22 mouse cellular contexts compared by ENCODE assay signal in the genomic region with DNA sequence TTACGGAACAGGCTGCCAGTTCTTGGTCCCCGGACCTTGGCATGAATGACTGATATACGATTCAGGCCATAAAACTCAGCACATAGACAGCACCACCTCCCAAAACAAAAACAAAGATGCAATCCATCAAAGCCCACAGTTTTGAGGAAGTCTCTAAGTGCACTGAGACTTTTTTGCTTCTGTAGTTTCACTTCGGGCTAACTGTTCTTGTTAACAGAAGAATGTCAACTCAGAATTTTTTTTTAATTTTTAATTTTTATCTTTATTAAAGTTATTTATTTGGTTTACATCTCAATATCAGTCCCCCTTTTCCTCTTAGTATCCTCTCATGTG. TPM values are rescaled to one million over a fixed set of nuclear protein-coding genes. Genes with fewer than 3 reads are reported as not detected.
A peak's percentile ranks its signal among the peaks of the same experiment; 100 is the strongest.
DNase-seq lines count a peak whose midpoint lies in the region; ATAC-seq lines count a peak whose summit lies in the region.
"Had no signal": no experiment of that assay in that cellular context is flagged by ENCODE, and none has a peak within 500 bp of the region (broad histone marks: within the 10 kb centered on the region; RNA-seq: fewer than 3 reads in every experiment).

No protein-coding gene starts in this region.

- H3K9ac ChIP-seq in kidney, embryonic 16.5 days (replicated peaks; ENCODE audit: low read length): no peak overlapping the region
- H3K9ac ChIP-seq: embryonic facial prominence, embryonic 12.5 days; forebrain, embryonic 12.5 days; heart, embryonic 13.5 days had no signal

- no peak overlapping the region for H3K27ac ChIP-seq in kidney, embryonic 16.5 days (ENCODE audit: low read length)
- H3K27ac ChIP-seq: embryonic facial prominence, embryonic 12.5 days; forebrain, embryonic 12.5 days; heart, embryonic 13.5 days had no signal

- H3K36me3 ChIP-seq in kidney, embryonic 16.5 days (ENCODE audit: insufficient read depth, low read length): no peaks in the 10 kb centered on the region
- H3K36me3 ChIP-seq: embryonic facial prominence, embryonic 12.5 days; forebrain, embryonic 12.5 days; heart, embryonic 13.5 days had no signal

- intact Hi-C loops in gastrocnemius, postnatal 36 days (cut with DNase I): no loop called here

- H3K4me1 ChIP-seq in kidney, embryonic 16.5 days (ENCODE audit: insufficient read depth, low read length): 0 out of 2 replicates have a peak, but pooled peaks cover 7% of the 10 kb centered on the region
- H3K4me1 ChIP-seq: embryonic facial prominence, embryonic 12.5 days; forebrain, embryonic 12.5 days; heart, embryonic 13.5 days had no signal

- H3K27me3 ChIP-seq in kidney, embryonic 16.5 days (ENCODE audit: insufficient read depth, low read length): no peaks in the 10 kb centered on the region
- H3K27me3 ChIP-seq: embryonic facial prominence, embryonic 12.5 days; forebrain, embryonic 12.5 days; heart, embryonic 13.5 days had no signal

- no peak overlapping the region for H3K4me2 ChIP-seq in kidney, embryonic 16.5 days (replicated peaks; ENCODE audit: low read depth, low read length)
- H3K4me2 ChIP-seq: embryonic facial prominence, embryonic 12.5 days; forebrain, embryonic 12.5 days; heart, embryonic 13.5 days had no signal

- 8% methylated on average over 4 of the region's 4 CpGs for WGBS in kidney, embryonic 16.5 days

- DNase-seq in kidney, adult 9 months: no peak
- DNase-seq in gastrocnemius, postnatal 36 days: no peak
- DNase-seq: adrenal gland, adult 2 months; adrenal gland, postnatal 25 days; cerebellum, adult 2 months; cerebellum, postnatal 10 days; gastrocnemius, postnatal 14 days; heart, postnatal 36 days had no signal

- no peak overlapping the region for H3K4me3 ChIP-seq in kidney, embryonic 16.5 days (ENCODE audit: low read length)
- H3K4me3 ChIP-seq: embryonic facial prominence, embryonic 12.5 days; forebrain, embryonic 12.5 days; heart, embryonic 13.5 days had no signal

- no peaks in the 10 kb centered on the region for H3K9me3 ChIP-seq in kidney, embryonic 16.5 days (ENCODE audit: low read length)
- H3K9me3 ChIP-seq: embryonic facial prominence, embryonic 12.5 days; forebrain, embryonic 12.5 days; heart, embryonic 13.5 days had no signal

- ATAC-seq in kidney, embryonic 16.5 days (ENCODE audit: low FRiP score, low TSS enrichment): peak; percentile 46
- ATAC-seq in common myeloid progenitor, adult 5-6 weeks (replicated peaks; ENCODE audit: low read depth, poor library complexity, severe bottlenecking): peak; percentile 56; the same call in 1 of the 2 replicates
- ATAC-seq in megakaryocyte progenitor cell, adult 5-6 weeks (replicated peaks; ENCODE audit: poor library complexity): peak; percentile 69
- no peak for ATAC-seq in frontal cortex, adult (ENCODE audit: low TSS enrichment)
- ATAC-seq: forebrain, embryonic 16.5 days; hindbrain, embryonic 16.5 days had no signal

RNA-seq across cellular contexts. Expression of gene Rnase2b, which starts 5.4 kb away (rescaled TPM):
- polyA plus RNA-seq in kidney, embryonic 16.5 days (2015; fragmentation: Nextera tagmentation; extraction: Ambion mirVana): not detected in 2 replicates
- total RNA-seq in common myeloid progenitor, adult 5-6 weeks (2017): not detected in 2 replicates
- total RNA-seq in megakaryocyte progenitor cell, adult 5-6 weeks (2015): not detected in 2 replicates
- total RNA-seq in megakaryocyte progenitor cell, adult 5-6 weeks (2017): not detected in 2 replicates
- not detected for total RNA-seq in gastrocnemius, postnatal 36 days (2021)
- total RNA-seq: adrenal gland, adult 2 months; adrenal gland, postnatal 25 days; ES-E14; gastrocnemius, adult 18-20 months; gastrocnemius, postnatal 14 days; heart, postnatal 36 days had no signal
- polyA plus RNA-seq: adrenal gland, adult 2 months; cerebellum, adult 2 months; cortical plate, adult 2 months; embryonic facial prominence, embryonic 12.5 days; forebrain, embryonic 12.5 days; forebrain, embryonic 16.5 days; heart, embryonic 13.5 days; heart, postnatal 0 days; hindbrain, embryonic 11.5 days; hindbrain, embryonic 16.5 days had no signal

RNA-seq across cellular contexts. Expression of gene Rnase1, which starts 10.1 kb away (rescaled TPM):
- 0.26 and 0.66 TPM in 2 replicates for polyA plus RNA-seq in kidney, embryonic 16.5 days (2015; fragmentation: Nextera tagmentation; extraction: Ambion mirVana)
- total RNA-seq in common myeloid progenitor, adult 5-6 weeks (2017): not detected in 2 replicates
- total RNA-seq in megakaryocyte progenitor cell, adult 5-6 weeks (2015): not detected in 2 replicates
- total RNA-seq in megakaryocyte progenitor cell, adult 5-6 weeks (2017): not detected in 2 replicates
- total RNA-seq in gastrocnemius, postnatal 36 days (2021): not detected
- total RNA-seq: adrenal gland, postnatal 25 days; ES-E14; gastrocnemius, postnatal 14 days had no signal
- polyA plus RNA-seq: adrenal gland, adult 2 months; embryonic facial prominence, embryonic 12.5 days; forebrain, embryonic 12.5 days; forebrain, embryonic 16.5 days; hindbrain, embryonic 11.5 days had no signal

RNA-seq across cellular contexts. Expression of gene Rnase6, which starts 33.0 kb away (rescaled TPM):
- polyA plus RNA-seq in kidney, embryonic 16.5 days (2015; fragmentation: Nextera tagmentation; extraction: Ambion mirVana): 0.64 and 0.89 TPM in 2 replicates
- total RNA-seq in common myeloid progenitor, adult 5-6 weeks (2017): 49.7 and 62.1 TPM in 2 replicates
- total RNA-seq in megakaryocyte progenitor cell, adult 5-6 weeks (2015): 9.2 and 14.6 TPM in 2 replicates
- 20.7 and 22.2 TPM in 2 replicates for total RNA-seq in megakaryocyte progenitor cell, adult 5-6 weeks (2017)
- under 1 TPM in 1 of 2 experiments, not detected in 1; 0.22 TPM for total RNA-seq in gastrocnemius, postnatal 36 days (2021)
- total RNA-seq: ES-E14 had no signal
- polyA plus RNA-seq: hindbrain, embryonic 11.5 days had no signal

RNA-seq across cellular contexts. Expression of gene Ang2, which starts 42.2 kb away (rescaled TPM):
- polyA plus RNA-seq in kidney, embryonic 16.5 days (2015; fragmentation: Nextera tagmentation; extraction: Ambion mirVana): not detected in 2 replicates
- not detected in 2 replicates for total RNA-seq in common myeloid progenitor, adult 5-6 weeks (2017)
- total RNA-seq in megakaryocyte progenitor cell, adult 5-6 weeks (2015): not detected in 2 replicates
- not detected in 2 replicates for total RNA-seq in megakaryocyte progenitor cell, adult 5-6 weeks (2017)
- total RNA-seq in gastrocnemius, postnatal 36 days (2021): not detected
- total RNA-seq: adrenal gland, adult 2 months; adrenal gland, postnatal 25 days; ES-E14; gastrocnemius, adult 18-20 months; gastrocnemius, postnatal 14 days; heart, postnatal 36 days had no signal
- polyA plus RNA-seq: adrenal gland, adult 2 months; cerebellum, adult 2 months; cortical plate, adult 2 months; embryonic facial prominence, embryonic 12.5 days; forebrain, embryonic 12.5 days; forebrain, embryonic 16.5 days; heart, embryonic 13.5 days; heart, postnatal 0 days; hindbrain, embryonic 11.5 days; hindbrain, embryonic 16.5 days had no signal

RNA-seq across cellular contexts. Expression of gene Eddm3b, which starts 42.5 kb away (rescaled TPM):
- polyA plus RNA-seq in kidney, embryonic 16.5 days (2015; fragmentation: Nextera tagmentation; extraction: Ambion mirVana): 1.5 and 2.2 TPM in 2 replicates
- not detected in 2 replicates for total RNA-seq in common myeloid progenitor, adult 5-6 weeks (2017)
- not detected in 2 replicates for total RNA-seq in megakaryocyte progenitor cell, adult 5-6 weeks (2015)
- not detected in 2 replicates for total RNA-seq in megakaryocyte progenitor cell, adult 5-6 weeks (2017)
- total RNA-seq in gastrocnemius, postnatal 36 days (2021): not detected
- total RNA-seq: adrenal gland, adult 2 months; adrenal gland, postnatal 25 days; ES-E14; gastrocnemius, adult 18-20 months; gastrocnemius, postnatal 14 days; heart, postnatal 36 days had no signal
- polyA plus RNA-seq: adrenal gland, adult 2 months; cerebellum, adult 2 months; cortical plate, adult 2 months; embryonic facial prominence, embryonic 12.5 days; forebrain, embryonic 12.5 days; forebrain, embryonic 16.5 days; heart, embryonic 13.5 days; heart, postnatal 0 days; hindbrain, embryonic 16.5 days had no signal

Comparison
In these comparisons a context has a peak if more than half of its experiments do, and no peak if none do; other contexts are left out.
1. RNA of gene Rnase6, which starts 33.0 kb away (total RNA-seq): 49.7 to 62.1 TPM in common myeloid progenitor, adult 5-6 weeks and 9.2 to 22.2 TPM in megakaryocyte progenitor cell, adult 5-6 weeks; 0.22 TPM in gastrocnemius, postnatal 36 days; every median in the first group is over 4 times any median in the second.